In the genomic region with DNA sequence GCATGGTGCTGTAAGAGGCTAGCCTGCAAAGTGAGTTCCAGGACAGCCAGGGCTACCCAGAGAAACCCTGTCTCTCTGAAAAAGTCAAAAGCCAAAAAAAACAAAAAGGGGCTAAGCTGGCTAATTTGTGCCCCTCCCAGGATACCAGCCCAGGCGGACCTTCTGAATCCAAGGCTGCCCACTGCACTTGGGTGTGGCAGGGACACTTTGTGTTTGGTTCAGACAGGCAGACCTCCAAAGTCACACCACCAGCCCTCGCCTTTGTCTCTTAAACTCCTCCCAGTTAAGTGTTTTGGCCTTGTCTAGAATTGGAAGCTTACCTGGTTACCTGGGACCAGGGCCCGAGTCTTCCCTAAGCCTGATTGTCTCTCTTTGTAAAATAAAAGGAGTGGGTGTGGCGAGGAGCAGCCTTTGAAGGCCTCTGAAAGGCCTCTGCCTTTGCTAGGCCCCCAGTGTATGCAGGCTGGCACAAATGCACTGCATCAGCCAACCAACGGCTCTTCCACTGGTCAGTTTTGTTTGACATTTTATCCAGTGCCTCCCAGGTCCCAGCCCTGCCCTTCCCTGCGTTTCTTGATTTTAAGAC, we compare ENCODE assay signal across 15 mouse cellular contexts. TPM values are rescaled to one million over a fixed set of nuclear protein-coding genes. Genes with fewer than 3 reads are reported as not detected.
DNase-seq lines count a peak whose midpoint lies in the region; ATAC-seq and TF ChIP-seq lines count a peak whose summit lies in the region.
"Had no signal": no experiment of that assay in that cellular context is flagged by ENCODE, and none has a peak within 500 bp of the region (broad histone marks: within the 10 kb centered on the region; RNA-seq: fewer than 3 reads in every experiment).

No protein-coding gene starts in this region.

- peaks cover 87% of the 10 kb centered on the region for H3K4me1 ChIP-seq in hindbrain, embryonic 10.5 days (replicated peaks)
- H3K4me1 ChIP-seq in hindbrain, postnatal 0 days (ENCODE audit: insufficient read depth, low read length): peaks cover 18% of the 10 kb centered on the region; the same call in 1 of the 2 replicates
- peaks cover 67% of the 10 kb centered on the region for H3K4me1 ChIP-seq in neural tube, embryonic 13.5 days (replicated peaks)
- peaks cover 43% of the 10 kb centered on the region for H3K4me1 ChIP-seq in neural tube, embryonic 15.5 days
- peaks cover 41% of the 10 kb centered on the region for H3K4me1 ChIP-seq in hindbrain, embryonic 16.5 days (ENCODE audit: control insufficient read depth, insufficient read depth, low read depth, low read length)
- H3K4me1 ChIP-seq in kidney, embryonic 16.5 days (ENCODE audit: insufficient read depth, low read length): peaks cover 49% of the 10 kb centered on the region

- H3K27me3 ChIP-seq in hindbrain, embryonic 10.5 days (ENCODE audit: insufficient read depth, poor library complexity, severe bottlenecking): no peaks in the 10 kb centered on the region
- H3K27me3 ChIP-seq in hindbrain, postnatal 0 days (ENCODE audit: insufficient read depth, low read length): no peaks in the 10 kb centered on the region
- no peaks in the 10 kb centered on the region for H3K27me3 ChIP-seq in neural tube, embryonic 13.5 days
- no peaks in the 10 kb centered on the region for H3K27me3 ChIP-seq in neural tube, embryonic 15.5 days (replicated peaks)
- H3K27me3 ChIP-seq in hindbrain, embryonic 16.5 days (replicated peaks; ENCODE audit: control insufficient read depth, insufficient read depth, low read length): no peaks in the 10 kb centered on the region
- H3K27me3 ChIP-seq in kidney, embryonic 16.5 days (ENCODE audit: insufficient read depth, low read length): no peaks in the 10 kb centered on the region
- H3K27me3 ChIP-seq: hindbrain, embryonic 15.5 days; kidney, embryonic 15.5 days; neural tube, embryonic 12.5 days had no signal

- no peak for TF ChIP-seq CTCF in hindbrain, postnatal 0 days (IDR thresholded peaks at IDR 0.05; ENCODE audit: low read depth)

- WGBS in hindbrain, embryonic 10.5 days: 48% methylated on average over 6 of the region's 6 CpGs
- WGBS in hindbrain, postnatal 0 days: 55% methylated on average over 6 of the region's 6 CpGs
- 43% methylated on average over 6 of the region's 6 CpGs for WGBS in neural tube, embryonic 13.5 days
- WGBS in neural tube, embryonic 15.5 days: 44% methylated on average over 6 of the region's 6 CpGs
- WGBS in hindbrain, embryonic 16.5 days: 51% methylated on average over 6 of the region's 6 CpGs
- WGBS in kidney, embryonic 16.5 days: 65% methylated on average over 6 of the region's 6 CpGs

- peaks cover 49% of the 10 kb centered on the region for H3K36me3 ChIP-seq in hindbrain, embryonic 10.5 days
- H3K36me3 ChIP-seq in hindbrain, postnatal 0 days (ENCODE audit: insufficient read depth, low read length): peaks cover 6% of the 10 kb centered on the region; the same call in 1 of the 2 replicates
- peaks cover 35% of the 10 kb centered on the region for H3K36me3 ChIP-seq in neural tube, embryonic 13.5 days
- peaks cover 10% of the 10 kb centered on the region; the same call in 1 of the 2 replicates for H3K36me3 ChIP-seq in neural tube, embryonic 15.5 days
- peaks cover 4% of the 10 kb centered on the region; the same call in 1 of the 2 replicates for H3K36me3 ChIP-seq in hindbrain, embryonic 16.5 days (ENCODE audit: control insufficient read depth, insufficient read depth, low read length)
- H3K36me3 ChIP-seq in kidney, embryonic 16.5 days (ENCODE audit: insufficient read depth, low read length): peaks cover 21% of the 10 kb centered on the region

- no peak overlapping the region for H3K9ac ChIP-seq in hindbrain, postnatal 0 days (replicated peaks; ENCODE audit: low read length)
- no peak overlapping the region for H3K9ac ChIP-seq in neural tube, embryonic 13.5 days
- no peak overlapping the region for H3K9ac ChIP-seq in neural tube, embryonic 15.5 days (replicated peaks)
- H3K9ac ChIP-seq in hindbrain, embryonic 16.5 days (ENCODE audit: low read depth, low read length): no peak overlapping the region
- H3K9ac ChIP-seq in kidney, embryonic 16.5 days (replicated peaks; ENCODE audit: low read length): no peak overlapping the region
- H3K9ac ChIP-seq: hindbrain, embryonic 15.5 days; kidney, embryonic 15.5 days; neural tube, embryonic 12.5 days had no signal

- H3K4me3 ChIP-seq in hindbrain, embryonic 10.5 days: no peak overlapping the region
- H3K4me3 ChIP-seq in hindbrain, postnatal 0 days (ENCODE audit: low read length): no peak overlapping the region
- H3K4me3 ChIP-seq in neural tube, embryonic 13.5 days: no peak overlapping the region
- no peak overlapping the region for H3K4me3 ChIP-seq in neural tube, embryonic 15.5 days (replicated peaks)
- H3K4me3 ChIP-seq in hindbrain, embryonic 16.5 days (ENCODE audit: low read length): no peak overlapping the region
- no peak overlapping the region for H3K4me3 ChIP-seq in kidney, embryonic 16.5 days (ENCODE audit: low read length)
- H3K4me3 ChIP-seq: hindbrain, embryonic 15.5 days; kidney, embryonic 15.5 days; neural tube, embryonic 12.5 days had no signal

- H3K9me3 ChIP-seq in hindbrain, embryonic 10.5 days: no peaks in the 10 kb centered on the region
- no peaks in the 10 kb centered on the region for H3K9me3 ChIP-seq in hindbrain, postnatal 0 days (ENCODE audit: low read length)
- no peaks in the 10 kb centered on the region for H3K9me3 ChIP-seq in neural tube, embryonic 13.5 days
- H3K9me3 ChIP-seq in neural tube, embryonic 15.5 days (replicated peaks): no peaks in the 10 kb centered on the region
- no peaks in the 10 kb centered on the region for H3K9me3 ChIP-seq in hindbrain, embryonic 16.5 days (ENCODE audit: control insufficient read depth, low read length)
- H3K9me3 ChIP-seq in kidney, embryonic 16.5 days (ENCODE audit: low read length): peaks cover 4% of the 10 kb centered on the region; the same call in 1 of the 2 replicates
- H3K9me3 ChIP-seq: hindbrain, embryonic 15.5 days; kidney, embryonic 15.5 days; neural tube, embryonic 12.5 days had no signal

- DNase-seq in hindbrain, embryonic 10.5 days (ENCODE audit: low spot score): no peak
- DNase-seq in hindbrain, postnatal 0 days (ENCODE audit: low spot score): no peak
- DNase-seq in ovary, postnatal 14 days (ENCODE audit: low spot score): no peak
- DNase-seq in left cerebral cortex, postnatal 10 days (ENCODE audit: extremely low spot score in 1 of 2, low spot score in 2 of 2): no peak
- DNase-seq: adrenal gland, adult 8-10 months; cerebellum, postnatal 10 days; thymus, adult 2 months had no signal

- ATAC-seq in hindbrain, postnatal 0 days: no peak
- ATAC-seq in neural tube, embryonic 13.5 days (ENCODE audit: low read depth): no peak
- ATAC-seq in neural tube, embryonic 15.5 days (ENCODE audit: low FRiP score): no peak
- no peak for ATAC-seq in hindbrain, embryonic 16.5 days
- no peak for ATAC-seq in kidney, embryonic 16.5 days (ENCODE audit: low FRiP score, low TSS enrichment)

- H3K27ac ChIP-seq in hindbrain, embryonic 10.5 days: peak overlapping the region; percentile 73
- no peak overlapping the region for H3K27ac ChIP-seq in hindbrain, postnatal 0 days
- peak overlapping the region; percentile 28; the same call in 1 of the 2 replicates for H3K27ac ChIP-seq in neural tube, embryonic 13.5 days (replicated peaks)
- H3K27ac ChIP-seq in neural tube, embryonic 15.5 days (replicated peaks): no peak overlapping the region
- peak overlapping the region; percentile 8; the same call in 1 of the 2 replicates for H3K27ac ChIP-seq in hindbrain, embryonic 16.5 days (ENCODE audit: low read depth, low read length)
- H3K27ac ChIP-seq in kidney, embryonic 16.5 days (ENCODE audit: low read length): no peak overlapping the region
- H3K27ac ChIP-seq: kidney, embryonic 15.5 days; neural tube, embryonic 12.5 days had no signal

- H3K4me2 ChIP-seq in hindbrain, postnatal 0 days (ENCODE audit: low read depth, low read length): no peak overlapping the region
- no peak overlapping the region for H3K4me2 ChIP-seq in neural tube, embryonic 13.5 days
- no peak overlapping the region for H3K4me2 ChIP-seq in neural tube, embryonic 15.5 days
- no peak overlapping the region for H3K4me2 ChIP-seq in hindbrain, embryonic 16.5 days (ENCODE audit: low read length)
- H3K4me2 ChIP-seq in kidney, embryonic 16.5 days (replicated peaks; ENCODE audit: low read depth, low read length): no peak overlapping the region
- H3K4me2 ChIP-seq: hindbrain, embryonic 15.5 days; kidney, embryonic 15.5 days; liver, embryonic 11.5 days; neural tube, embryonic 12.5 days had no signal

- intact Hi-C loops in left cerebral cortex, postnatal 10 days (cut with DNase I): no loop called here

RNA-seq across cellular contexts. Expression of a gene that starts 26.6 kb away (rescaled TPM):
- polyA plus RNA-seq in hindbrain, embryonic 10.5 days (2016; fragmentation: Nextera tagmentation; extraction: Ambion mirVana): 58.9 and 60.0 TPM in 2 replicates
- total RNA-seq in hindbrain, postnatal 0 days (2014; rRNA removed): 78.2 and 85.6 TPM in 2 replicates
- 116 and 119 TPM in 2 replicates for polyA plus RNA-seq in hindbrain, postnatal 0 days (2015; fragmentation: Nextera tagmentation; extraction: Ambion mirVana)
- 63.7 and 70.0 TPM in 2 replicates for polyA plus RNA-seq in neural tube, embryonic 13.5 days (2015; fragmentation: Nextera tagmentation; extraction: Ambion mirVana)
- 89.5 and 102 TPM in 2 replicates for polyA plus RNA-seq in neural tube, embryonic 15.5 days (2015; fragmentation: Nextera tagmentation; extraction: Ambion mirVana)
- polyA plus RNA-seq in hindbrain, embryonic 16.5 days (2015; fragmentation: Nextera tagmentation; extraction: Ambion mirVana): 108 TPM in 2 replicates
- 82.9 and 96.3 TPM in 2 replicates for polyA plus RNA-seq in kidney, embryonic 16.5 days (2015; fragmentation: Nextera tagmentation; extraction: Ambion mirVana)
- 100 to 1,000 TPM; 198 to 215 TPM for total RNA-seq in left cerebral cortex, postnatal 10 days (2021)

Comparison
In these comparisons a context has a peak if more than half of its experiments do, and no peak if none do; other contexts are left out.
1. H3K27ac ChIP-seq: peak in hindbrain, embryonic 10.5 days (single experiment), neural tube, embryonic 13.5 days (single experiment) and hindbrain, embryonic 16.5 days (single experiment); none in hindbrain, postnatal 0 days (single experiment), neural tube, embryonic 15.5 days (single experiment) and kidney, embryonic 16.5 days (single experiment).